Mouse (Mus musculus) kidney, adult 2 months (tissue): ENCODE results near the gene Olfr707.

Experiments
- CTCF ChIP-seq: fragments of 200-500 bp; conservative IDR thresholded peaks from 2 replicates; pipeline ENCODE4 v1.5.1; 2011; ENCODE audit warnings: low read depth, mild to moderate bottlenecking, control low read depth, low read length, moderate library complexity, mixed read lengths; ENCODE audit not compliant: insufficient read depth, insufficient read length
- POLR2A ChIP-seq: fragments of 200-500 bp; IDR thresholded peaks from one replicate; pipeline ENCODE4 v1.6.1; 2011; ENCODE audit warnings: low read depth, low read length, control low read depth

DNA sequence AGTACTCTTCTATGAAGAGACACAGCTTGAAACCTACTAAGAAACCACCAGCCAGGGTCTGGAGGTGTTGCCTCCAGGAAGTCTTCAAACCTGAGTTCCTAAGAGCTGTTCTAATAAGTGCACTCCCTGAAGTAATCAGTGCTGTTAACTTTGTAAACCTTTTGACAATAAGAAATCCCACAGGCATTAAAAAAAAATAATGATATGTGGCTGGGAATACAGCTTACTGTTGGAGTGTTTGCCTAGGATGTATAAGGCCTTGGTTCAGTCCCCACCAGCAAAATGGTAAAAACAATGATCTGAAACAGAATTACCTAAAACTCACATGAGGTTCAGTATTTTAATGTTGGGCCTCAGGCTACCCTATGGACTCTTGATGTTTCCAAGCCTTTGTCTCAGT, 31.1 kb upstream of the Olfr707 start, which contains the start of gene Olfr709-ps1:
- TF ChIP-seq POLR2A (no peak), CTCF (no peak)
